Mouse (Mus musculus) stomach, postnatal 0 days (tissue): ENCODE measurements at regions not wholly inside any gene's neighbourhood (a gene's known extent, or its start where the extent isn't known, plus 50 kb on each side); places are given as distances from the start of the nearest gene placed in this dataset.

Source experiments
- CTCF ChIP-seq: IDR thresholded peaks from 2 replicates; pipeline ENCODE4 v1.5.1; 2016; ENCODE audit warnings: antibody characterized with exemption, low read depth, mild to moderate bottlenecking, moderate library complexity
- EP300 ChIP-seq: optimal IDR thresholded peaks from 2 replicates; pipeline ENCODE3; 2016; ENCODE audit warnings: antibody characterized with exemption

DNA sequence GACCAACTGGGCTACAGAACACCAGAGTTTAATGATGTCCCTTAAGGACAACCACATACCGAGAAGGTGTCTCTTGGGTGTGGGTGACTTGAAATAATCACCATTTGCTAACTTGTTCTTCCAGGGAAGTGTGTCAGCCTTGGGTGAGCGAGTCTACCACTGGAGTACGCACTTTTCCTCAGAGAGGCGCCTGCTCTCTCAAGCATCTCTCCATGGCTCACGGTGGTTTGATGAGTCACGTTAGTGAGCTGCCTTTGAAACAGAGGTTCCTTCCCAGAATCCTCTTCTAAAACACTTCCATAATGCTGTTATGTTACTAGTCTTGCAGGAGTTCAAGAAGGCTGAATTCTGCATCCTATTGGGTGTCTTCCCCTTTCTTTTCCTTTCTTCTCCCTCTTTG, 58.6 kb upstream of the Arntl start:
- TF ChIP-seq CTCF (no peak), EP300 (no peak)
